In genomic region chr2:27624656-27625366, GRCm38 (mm10) we compare ENCODE assay signal across 17 mouse cellular contexts.
"Had no signal": no experiment of that assay in that cellular context is flagged by ENCODE, and none has a peak within 500 bp of the region (broad histone marks: within the 10 kb centered on the region; RNA-seq: fewer than 3 reads in every experiment).

No protein-coding gene starts in this region.

- H3K9me3 ChIP-seq: limb, embryonic 15.5 days; lung, embryonic 15.5 days; megakaryocyte, embryonic 14.5 days; neural tube, embryonic 13.5 days had no signal

- H3K36me3 ChIP-seq: limb, embryonic 15.5 days; lung, embryonic 15.5 days; neural tube, embryonic 13.5 days had no signal

- H3K4me3 ChIP-seq: limb, embryonic 15.5 days; lung, embryonic 15.5 days; megakaryocyte, embryonic 14.5 days; neural tube, embryonic 13.5 days had no signal

- H3K4me2 ChIP-seq: limb, embryonic 15.5 days; lung, embryonic 15.5 days; midbrain, embryonic 11.5 days; neural tube, embryonic 13.5 days had no signal

- DNase-seq: kidney, adult 9 months; kidney, postnatal 36 days; layer of hippocampus, adult 9-11 months; lung, postnatal 14 days; retina, postnatal 1 day; right cerebral cortex, postnatal 14 days; thymus, adult 18-20 months; thymus, postnatal 14 days had no signal

- H3K27ac ChIP-seq: kidney, postnatal 0 days; limb, embryonic 15.5 days; lung, embryonic 15.5 days; macrophage; neural tube, embryonic 13.5 days had no signal

- H3K4me1 ChIP-seq: lung, embryonic 15.5 days; megakaryocyte, embryonic 14.5 days; neural tube, embryonic 13.5 days had no signal

- H3K9ac ChIP-seq: limb, embryonic 15.5 days; lung, embryonic 15.5 days; neural tube, embryonic 13.5 days had no signal

- ATAC-seq: intestine, embryonic 16.5 days; midbrain, embryonic 16.5 days had no signal

- H3K27me3 ChIP-seq: limb, embryonic 15.5 days; lung, embryonic 15.5 days; neural tube, embryonic 13.5 days had no signal
